Mouse (Mus musculus) neural tube, embryonic 15.5 days (tissue): ENCODE data around the gene Gm4707. TPM values are rescaled to one million over a fixed set of nuclear protein-coding genes. Genes with fewer than 3 reads are reported as not detected.
"Not testable (repeated sequence)": the region's sequence is repeated elsewhere in the genome, so short reads cannot be mapped to it uniquely, and the experiment has no call there.

Source experiments
- ATAC-seq: fragments of 200-750 bp; cut with Nextera tagmentation; 2 replicates; pipeline ENCODE4 v1.8.0; 2017; ENCODE audit warnings: mild to moderate bottlenecking, moderate TSS enrichment, moderate library complexity; ENCODE audit not compliant: low FRiP score
- H3K27ac ChIP-seq: fragments of 300-500 bp; sonication (generic); replicated peaks from 2 replicates; pipeline ENCODE4 v1.5.1; 2015; ENCODE audit warnings: mild to moderate bottlenecking, inconsistent platforms
- H3K27me3 ChIP-seq: fragments of 300-500 bp; sonication (generic); replicated peaks from 2 replicates; pipeline ENCODE4 v1.6.1; 2015; ENCODE audit warnings: inconsistent platforms
- H3K36me3 ChIP-seq: fragments of 300-500 bp; sonication (generic); 2 replicates; pipeline ENCODE4 v1.6.1; 2015; ENCODE audit warnings: inconsistent platforms
- H3K4me1 ChIP-seq: fragments of 300-500 bp; sonication (generic); 2 replicates; pipeline ENCODE4 v1.6.1; 2015; ENCODE audit warnings: inconsistent platforms
- H3K4me2 ChIP-seq: fragments of 300-500 bp; sonication (generic); 2 replicates; pipeline ENCODE4 v1.6.1; 2015; ENCODE audit warnings: inconsistent platforms, mild to moderate bottlenecking, moderate library complexity
- H3K4me3 ChIP-seq: fragments of 300-500 bp; sonication (generic); replicated peaks from 2 replicates; pipeline ENCODE4 v1.5.1; 2015; ENCODE audit warnings: mild to moderate bottlenecking, inconsistent platforms
- H3K9ac ChIP-seq: fragments of 300-500 bp; sonication (generic); replicated peaks from 2 replicates; pipeline ENCODE4 v1.6.1; 2015; ENCODE audit warnings: mild to moderate bottlenecking, inconsistent platforms
- H3K9me3 ChIP-seq: fragments of 300-500 bp; sonication (generic); replicated peaks from 2 replicates; pipeline ENCODE4 v1.6.1; 2016; ENCODE audit warnings: inconsistent platforms
- WGBS: fragments of 180-500 bp; shearing (Covaris S2); methylation state at CpG from one replicate; pipeline ENCODE4 v1.1.7; 2015; ENCODE audit warnings: mixed read lengths; 5-methylcytosine and 5-hydroxymethylcytosine counted together
- polyA plus RNA-seq: library from polyadenylated mRNA; unstranded; fragments of >200 nt; fragmentation: Nextera tagmentation; extraction: Ambion mirVana; gene quantifications from 2 replicates; pipeline ENCODE4 v1.2.1, GENCODE M21; 2015

Gene Gm4707
- polyA plus RNA-seq, 1 experiment from 2014 or later = 2.6 TPM

- no peak for ATAC-seq
- H3K4me2 ChIP-seq = no peak overlapping the region
- H3K9me3 ChIP-seq = no peaks in the 10 kb centered on the region
- H3K9ac ChIP-seq = no peak overlapping the region
- no peaks in the 10 kb centered on the region for H3K27me3 ChIP-seq
- no peak overlapping the region for H3K4me3 ChIP-seq
- no peaks in the 10 kb centered on the region for H3K4me1 ChIP-seq
- 91% methylated on average over 6 of the region's 6 CpGs for WGBS
- no peak overlapping the region for H3K27ac ChIP-seq
- peaks cover 17% of the 10 kb centered on the region for H3K36me3 ChIP-seq
These were observed 16.4 kb downstream of the Gm4707 start for GRCm38 (mm10) chr17:71443273-71443672.

GRCm38 (mm10) chr17:71422502-71422901 lies 37.2 kb downstream of the Gm4707 start:
- H3K4me3 ChIP-seq, H3K27ac ChIP-seq, H3K9ac ChIP-seq, H3K4me1 ChIP-seq, H3K27me3 ChIP-seq, H3K9me3 ChIP-seq, H3K4me2 ChIP-seq, ATAC-seq: not testable (repeated sequence)
- WGBS = 96% methylated on average over 2 of the region's 2 CpGs
- H3K36me3 ChIP-seq = peaks cover 47% of the 10 kb centered on the region

DNA sequence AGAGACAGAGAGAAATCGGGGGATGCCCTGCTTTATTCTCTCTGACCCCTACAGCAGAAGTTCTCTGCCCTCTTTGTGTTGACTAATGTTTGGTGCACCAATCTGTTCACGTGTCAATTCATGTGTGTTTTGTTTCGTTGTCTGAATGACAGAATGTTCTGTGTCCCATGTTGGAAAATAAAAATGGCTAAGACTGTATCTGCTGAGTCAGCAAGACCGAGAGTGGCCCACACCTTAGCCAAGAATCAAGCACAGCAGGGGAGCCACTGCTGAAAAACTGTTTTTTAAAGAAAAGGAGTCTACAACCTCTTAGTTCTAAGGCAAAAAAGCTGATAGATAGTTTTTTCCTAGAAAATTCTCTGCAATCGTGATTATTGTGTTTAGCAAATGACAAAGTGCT lies 40.3 kb downstream of the Gm4707 start:
- whole genome bisulfite sequencing = 85% methylated on average over 5 of the region's 5 CpGs
- not testable (repeated sequence) for H3K27me3 ChIP-seq

GRCm38 (mm10) chr17:71417008-71417407 lies 42.7 kb downstream of the Gm4707 start:
- Histone ChIP-seq H3K4me3 (no peak overlapping the region), H3K4me2 (no peak overlapping the region), H3K27ac (no peak overlapping the region), H3K4me1 (no peaks in the 10 kb centered on the region), H3K9me3 (0 out of 2 replicates have a peak, but pooled peaks cover 4% of the 10 kb centered on the region), H3K27me3 (no peaks in the 10 kb centered on the region), H3K9ac (no peak overlapping the region), H3K36me3 (peaks cover 24% of the 10 kb centered on the region)
- ATAC-seq = no peak
- 100% methylated on average over 1 of the region's 1 CpGs for WGBS

More for the DNA sequence above, 40.3 kb downstream of the Gm4707 start:
- H3K4me1 ChIP-seq, H3K27ac ChIP-seq, ATAC-seq, H3K4me2 ChIP-seq, H3K9ac ChIP-seq, H3K4me3 ChIP-seq, H3K9me3 ChIP-seq: not testable (repeated sequence)
- H3K36me3 ChIP-seq = peaks cover 46% of the 10 kb centered on the region

Other genes with a start within 250 kb of the Gm4707 start
- 2.8 and 4.0 TPM in 2 replicates for gene Emilin2, start 147.9 kb downstream of the Gm4707 start, polyA plus RNA-seq
- 42.4 and 45.8 TPM in 2 replicates for gene Smchd1, start 15.4 kb upstream of the Gm4707 start, polyA plus RNA-seq
- 5.9 and 15.7 TPM in 2 replicates for gene Ndc80, start 66.9 kb upstream of the Gm4707 start, polyA plus RNA-seq
- 1.1 and 1.3 TPM in 2 replicates for gene Spdya, start 92.1 kb upstream of the Gm4707 start, polyA plus RNA-seq
- 38.0 and 52.0 TPM in 2 replicates for gene Wdr43, start 156.0 kb upstream of the Gm4707 start, polyA plus RNA-seq
- gene Togaram2, start 213.3 kb upstream of the Gm4707 start, polyA plus RNA-seq = 0.83 and 1.2 TPM in 2 replicates